Mouse (Mus musculus): ENCODE results near the gene Hmga1b.
"Not testable (repeated sequence)": the region's sequence is repeated elsewhere in the genome, so short reads cannot be mapped to it uniquely, and the experiment has no call there.

Gene Hmga1b

GRCm38 (mm10) chr11:120731858-120732680, 30.5 kb upstream of the Hmga1b start, which contains the start of gene Cbr2:
Gene Cbr2, minus strand, starts transcription at chr11:120732114.
- no peak for DNase-seq (ENCODE audit: low spot score)

DNA sequence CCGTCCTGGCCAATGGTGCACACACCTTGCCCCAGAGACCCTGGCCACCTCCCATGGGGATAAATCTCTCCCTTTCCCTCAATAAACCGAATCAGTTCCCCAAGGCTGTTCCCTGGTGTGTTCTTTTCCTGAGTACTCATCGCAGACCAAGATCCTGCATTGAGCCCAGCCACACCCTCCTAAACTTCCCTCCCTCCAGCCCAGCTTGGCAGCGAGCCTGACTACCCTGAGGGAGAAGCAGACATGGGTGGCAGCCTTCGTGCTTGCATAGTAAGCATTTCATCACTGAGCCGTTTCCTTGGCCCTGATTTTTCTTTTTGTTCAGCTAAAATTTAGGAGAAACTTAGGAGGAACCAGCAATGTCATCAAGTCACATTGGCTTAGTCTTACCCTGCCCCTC, 29.1 kb upstream of the Hmga1b start:
- DNase-seq (ENCODE audit: low spot score): no peak

- no peak for DNase-seq (ENCODE audit: low spot score)
Observed at GRCm38 (mm10) chr11:120736424-120736823, 26.2 kb upstream of the Hmga1b start.

DNA sequence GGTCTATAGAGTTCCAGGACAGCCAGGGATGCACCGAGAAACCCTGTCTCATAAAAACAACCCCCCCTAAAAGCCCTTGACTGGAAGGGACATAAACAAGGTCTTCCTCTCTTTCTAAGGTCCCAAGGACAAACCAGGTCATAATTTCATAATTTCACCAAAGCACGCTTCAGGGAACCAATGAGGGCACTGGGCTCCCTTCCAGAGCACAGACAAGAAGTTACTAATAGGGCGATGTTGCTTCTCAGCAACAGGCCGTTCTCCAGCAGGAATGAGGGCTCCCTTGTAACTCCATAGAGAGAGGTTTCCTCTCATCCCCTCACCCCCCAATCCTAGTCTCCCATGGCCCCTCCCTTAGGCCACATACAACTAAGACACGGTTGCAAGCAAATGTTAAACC, 21.6 kb upstream of the Hmga1b start:
- DNase-seq (ENCODE audit: low spot score): no peak

DNA sequence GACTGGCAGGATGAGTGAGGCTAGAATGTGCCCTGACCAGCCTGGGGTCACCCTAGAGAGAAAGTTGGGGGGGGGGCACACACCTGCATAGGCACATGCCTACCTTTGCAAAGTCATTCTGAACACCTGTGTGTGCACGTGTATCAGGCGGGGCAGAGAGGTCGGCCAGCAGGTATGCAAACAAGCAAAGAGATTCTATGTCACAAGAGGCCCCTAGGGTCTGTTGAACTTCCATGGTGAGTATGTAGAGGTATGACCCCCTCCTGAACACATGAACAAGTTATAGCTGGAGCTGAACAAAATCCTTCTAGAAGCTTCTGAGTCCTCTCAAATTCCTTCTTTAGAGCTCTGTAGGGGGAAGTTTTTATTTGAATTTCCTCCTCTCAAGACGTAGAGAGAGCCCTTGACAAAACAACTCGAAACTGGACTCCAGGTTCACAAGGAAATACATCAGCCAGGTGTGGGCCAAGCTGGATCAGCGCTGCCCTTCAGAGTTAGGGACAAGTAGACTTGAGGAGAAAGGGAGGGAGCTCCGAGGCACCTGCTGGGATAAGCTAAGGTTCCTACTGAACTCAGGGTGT, 18.4 kb upstream of the Hmga1b start:
- DNase-seq (ENCODE audit: low spot score): no peak

GRCm38 (mm10) chr11:120747974-120748373, 14.6 kb upstream of the Hmga1b start:
- DNase-seq (ENCODE audit: low spot score): no peak

GRCm38 (mm10) chr11:120749430-120749829, 13.2 kb upstream of the Hmga1b start:
- DNase-seq (ENCODE audit: low spot score): peak; percentile 40

DNA sequence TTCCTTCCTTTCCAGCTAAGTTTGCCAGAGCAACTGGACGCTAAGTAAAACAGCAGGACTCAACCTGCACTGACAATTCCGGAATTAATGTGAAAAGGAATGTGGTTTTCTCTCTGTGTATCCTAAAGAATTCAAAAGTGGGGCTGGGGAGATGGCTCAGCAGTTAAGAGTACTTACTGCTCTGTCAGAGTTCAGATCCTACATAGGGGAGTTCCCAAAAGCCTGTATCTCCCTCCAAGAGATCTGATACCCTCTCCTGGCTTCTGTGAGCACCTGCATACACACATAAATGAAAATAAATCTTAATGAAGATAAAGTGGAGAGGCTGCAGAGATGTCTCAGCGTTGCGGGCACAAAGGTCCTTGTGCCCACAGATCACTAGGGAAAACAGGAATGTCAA, 11.0 kb upstream of the Hmga1b start:
- no peak for DNase-seq (ENCODE audit: low spot score)

DNA sequence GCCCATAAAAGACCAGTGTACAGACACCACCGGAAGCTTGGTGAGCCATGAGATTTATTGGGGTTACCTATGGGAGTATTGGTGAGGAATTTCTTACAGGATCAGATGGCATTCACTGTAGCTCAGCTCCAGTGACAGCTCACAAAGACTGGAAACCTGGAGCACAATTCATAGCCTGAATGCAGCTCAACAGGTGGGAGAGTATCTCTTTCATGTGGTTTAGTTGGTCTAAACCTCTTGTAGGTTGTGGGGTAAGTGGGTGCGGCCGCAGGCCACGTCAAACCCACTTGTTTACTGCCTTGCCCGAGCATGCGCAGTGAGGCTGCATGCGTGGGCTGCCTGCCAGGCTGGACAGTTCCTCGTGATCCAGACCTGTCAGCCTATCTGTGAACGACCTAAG, 2.4 kb upstream of the Hmga1b start:
- peak; percentile 55 for DNase-seq (ENCODE audit: low spot score)

- no peak for DNase-seq (ENCODE audit: low spot score)
Observed at GRCm38 (mm10) chr11:120761811-120762671, 553 bp upstream of the Hmga1b start.

DNA sequence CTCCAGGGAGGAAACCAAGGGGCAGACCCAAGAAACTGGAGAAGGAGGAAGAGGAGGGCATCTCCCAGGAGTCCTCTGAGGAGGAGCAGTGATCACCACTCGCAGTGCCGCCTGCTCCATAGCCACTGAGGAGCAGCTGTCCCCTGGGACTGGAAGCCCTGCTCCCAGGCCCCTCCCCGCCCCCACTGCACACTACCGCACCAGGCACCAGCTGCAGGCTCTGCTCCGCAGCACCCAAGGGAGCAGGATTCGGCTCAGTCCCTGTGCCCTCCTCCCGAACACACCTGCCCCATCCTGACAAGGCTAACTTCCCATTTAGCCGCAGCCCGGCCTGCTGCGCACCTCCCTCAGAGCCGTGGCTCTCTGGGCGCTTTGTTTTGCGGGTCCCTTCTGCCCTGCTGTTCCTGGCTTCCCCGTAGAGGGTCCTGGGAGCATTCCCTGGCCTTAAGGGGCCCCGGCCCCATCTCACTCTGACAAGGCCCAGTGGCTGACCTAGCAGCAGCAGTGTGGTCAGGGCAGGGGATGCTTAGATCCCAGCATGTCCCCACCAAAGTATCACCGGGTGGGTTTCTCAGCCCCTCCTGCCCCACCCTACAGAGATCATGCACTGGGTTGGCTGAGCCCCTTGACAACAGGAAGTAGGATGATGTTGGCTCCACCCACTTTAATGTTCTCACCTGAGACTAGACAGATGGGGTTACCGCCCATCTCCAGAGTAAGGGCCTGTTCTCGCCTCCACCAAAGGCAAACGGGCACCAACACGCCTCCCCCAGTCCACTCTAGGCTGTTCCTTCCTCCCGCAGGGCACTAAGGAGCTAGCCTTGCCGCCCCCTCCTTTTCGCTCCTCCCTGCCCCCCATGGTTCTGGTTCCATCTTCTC, 766 bp downstream of the Hmga1b start:
- not testable (repeated sequence) for DNase-seq (ENCODE audit: low spot score)

GRCm38 (mm10) chr11:120767023-120767422, 4.4 kb downstream of the Hmga1b start:
- DNase-seq (ENCODE audit: low spot score): not testable (repeated sequence)

GRCm38 (mm10) chr11:120768206-120768605, 5.6 kb downstream of the Hmga1b start:
- no peak for DNase-seq (ENCODE audit: low spot score)

- DNase-seq (ENCODE audit: low spot score): no peak
Observed at GRCm38 (mm10) chr11:120772749-120773148, 10.2 kb downstream of the Hmga1b start.

DNA sequence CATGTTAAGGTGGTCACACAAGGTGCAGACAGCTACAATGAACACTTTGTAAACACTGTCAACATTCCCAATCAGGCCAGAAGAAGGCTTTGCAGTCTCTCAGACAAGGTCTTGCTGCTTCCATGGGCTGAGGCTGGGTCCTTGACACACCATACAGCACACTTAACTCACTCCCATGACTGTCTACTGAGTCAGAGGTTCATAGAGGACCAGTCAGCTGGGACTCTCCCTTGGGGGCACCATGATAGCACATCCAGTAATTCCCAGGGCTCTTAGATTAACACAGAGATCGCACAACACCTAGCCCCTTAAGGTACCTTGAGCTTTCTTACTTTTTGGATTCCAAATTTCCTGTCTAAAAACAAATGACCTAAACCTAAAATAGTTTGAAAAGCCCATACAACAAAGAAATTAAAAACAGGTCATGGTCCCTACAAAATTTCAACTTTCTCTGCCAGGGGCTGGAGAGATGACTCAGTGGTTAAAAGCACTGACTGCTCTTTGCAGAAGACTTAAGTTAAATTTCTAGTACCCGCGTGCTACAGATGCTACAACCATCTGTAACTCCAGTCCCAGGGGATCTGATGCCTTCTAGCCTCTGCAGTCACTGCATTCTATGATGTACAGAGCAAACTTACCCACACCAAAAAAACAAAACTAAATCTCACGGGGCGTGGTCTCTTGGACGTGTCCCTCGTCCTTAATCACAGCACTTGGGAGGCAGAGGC, 11.0 kb downstream of the Hmga1b start:
- DNase-seq (ENCODE audit: low spot score): no peak

DNA sequence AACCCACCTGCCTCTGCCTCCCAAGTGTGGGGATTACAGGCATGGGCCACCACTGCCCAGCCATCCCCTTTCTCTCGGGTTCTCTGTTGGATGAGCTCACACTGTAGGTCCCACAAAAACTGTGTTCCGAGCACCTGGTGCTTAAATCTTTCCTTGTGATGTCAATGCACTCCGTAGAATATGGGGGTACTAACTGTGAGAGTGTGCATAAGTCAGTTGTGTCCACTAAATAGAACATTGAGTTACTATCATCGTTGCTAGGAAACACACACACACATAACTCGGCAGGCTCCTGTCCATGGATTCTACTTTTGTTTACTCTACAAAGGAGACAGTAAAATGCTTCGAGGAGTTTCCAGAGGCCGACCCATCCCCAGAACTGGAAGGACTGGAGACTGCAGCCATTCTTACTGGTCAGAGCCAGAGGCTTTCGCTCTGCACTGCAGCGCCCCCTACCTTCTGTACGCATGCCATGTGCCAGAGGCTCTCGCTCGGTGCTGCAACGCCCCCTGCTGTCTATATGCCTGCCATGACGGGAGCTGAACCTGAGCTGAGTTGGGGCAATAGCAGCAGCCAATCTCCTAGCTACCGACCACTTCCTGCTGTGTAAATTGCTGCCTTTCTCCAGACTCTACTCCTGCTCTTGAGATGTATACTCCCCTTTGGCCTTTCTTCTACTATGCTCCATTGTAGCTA, 13.3 kb downstream of the Hmga1b start:
- peak; percentile 93 for DNase-seq (ENCODE audit: low spot score)

DNA sequence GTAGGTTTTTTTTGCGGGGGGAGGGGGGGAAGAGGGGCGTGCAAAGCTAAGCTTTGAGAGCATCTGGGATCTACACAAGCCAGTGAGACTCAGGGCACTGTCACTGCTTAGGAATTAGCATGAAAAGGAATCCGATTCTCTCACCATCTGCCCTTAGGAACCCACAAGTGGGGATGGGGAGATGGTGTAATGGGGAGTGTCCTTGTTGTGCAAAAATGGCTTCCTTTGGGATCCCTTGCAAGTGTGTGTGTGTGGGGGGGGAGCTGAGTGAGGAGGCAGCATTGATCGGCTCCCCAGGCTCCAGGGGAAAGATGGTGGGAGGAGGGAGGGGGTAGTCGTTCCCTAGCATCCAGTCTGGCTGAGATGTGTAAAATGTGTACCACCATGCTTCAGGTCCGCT, 14.5 kb downstream of the Hmga1b start:
- no peak for DNase-seq (ENCODE audit: low spot score)

GRCm38 (mm10) chr11:120779876-120780275, 17.3 kb downstream of the Hmga1b start:
- no peak for DNase-seq (ENCODE audit: low spot score)

- DNase-seq (ENCODE audit: low spot score): not testable (repeated sequence)
Observed at GRCm38 (mm10) chr11:120781361-120781760, 18.8 kb downstream of the Hmga1b start.

DNA sequence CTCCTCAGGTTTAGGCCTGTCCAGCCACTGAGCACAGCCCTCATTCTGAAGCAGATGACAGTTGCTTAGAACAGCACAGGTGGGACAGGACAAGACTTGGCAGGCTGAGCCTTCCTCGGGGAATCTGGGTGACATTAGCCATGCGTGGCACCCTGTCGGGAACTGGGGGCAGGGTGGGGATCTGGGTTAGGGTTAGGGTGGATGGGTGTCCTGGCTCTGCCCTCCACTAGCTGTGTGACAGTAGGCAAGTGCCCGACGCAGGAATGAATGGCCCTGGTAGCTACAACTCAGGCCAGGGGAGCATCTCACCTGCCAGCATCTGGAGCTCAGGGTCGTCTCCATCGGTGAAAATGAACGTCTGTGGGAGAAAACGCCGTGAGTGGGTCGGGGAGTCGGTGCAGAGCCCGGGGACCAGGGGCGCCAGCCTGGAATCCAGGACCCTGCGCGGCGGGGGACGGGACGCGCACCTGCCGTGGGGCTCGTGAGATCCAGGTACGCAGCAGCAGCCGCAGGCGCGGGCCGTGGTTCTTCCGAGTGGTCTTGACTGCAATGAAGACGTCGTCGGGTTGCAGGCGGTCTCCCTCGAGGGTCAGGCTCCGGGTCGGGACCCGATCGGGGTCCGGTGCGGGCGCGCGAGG, 21.0 kb downstream of the Hmga1b start:
- no peak for DNase-seq (ENCODE audit: low spot score)
